Mouse (Mus musculus): ENCODE measurements around the gene Rnf145. TPM values are rescaled to one million over a fixed set of nuclear protein-coding genes. Genes with fewer than 3 reads are reported as not detected.

The Rnf145 gene
- polyA plus RNA-seq, 1 experiment from 2014 or later, result 102 TPM

DNA sequence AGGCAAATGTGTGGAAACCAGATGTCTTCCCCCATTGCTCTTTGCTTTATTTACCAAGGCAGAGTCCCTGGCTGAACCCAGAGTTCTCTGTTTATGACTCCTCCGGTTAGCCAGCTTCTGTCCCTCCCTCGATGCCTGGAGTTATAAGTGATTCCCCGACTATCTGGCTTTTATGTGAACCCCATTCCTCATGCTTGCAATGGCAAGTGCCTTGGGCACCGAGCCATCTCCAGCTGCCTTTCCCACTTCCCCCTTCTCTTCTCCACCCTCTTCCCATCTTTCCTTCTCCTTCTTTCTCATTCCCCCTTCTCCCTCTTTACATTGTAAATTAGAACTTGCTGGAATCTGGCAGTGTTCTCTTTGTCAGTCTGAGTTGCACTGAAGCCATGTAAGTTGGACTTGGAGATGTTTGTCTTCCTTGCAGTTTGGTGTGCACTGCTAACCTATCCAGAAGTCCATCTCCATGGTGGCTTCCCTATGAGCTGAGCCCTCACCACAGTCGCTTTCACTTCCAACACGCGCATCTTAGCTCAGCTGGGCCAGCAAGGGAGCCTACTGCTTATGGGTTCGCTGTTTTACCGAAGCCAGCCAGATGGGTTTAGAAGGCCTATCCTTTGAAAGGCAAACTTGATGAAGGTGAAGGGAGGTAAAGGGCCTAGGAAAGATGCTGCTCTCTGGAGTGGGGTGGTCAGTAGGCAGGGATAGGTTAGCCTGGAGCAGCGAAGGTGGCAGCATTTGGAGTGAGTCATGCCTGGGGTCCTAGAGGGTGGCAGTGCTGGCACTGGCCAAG, 19.9 kb downstream of the Rnf145 start:
- H3K27me3 ChIP-seq (replicated peaks; ENCODE audit: control insufficient read depth, insufficient read depth, low read length), result no peaks in the 10 kb centered on the region
- no peak overlapping the region for H3K4me2 ChIP-seq (ENCODE audit: low read length)
- H3K9me3 ChIP-seq (replicated peaks; ENCODE audit: control insufficient read depth, low read length), result no peaks in the 10 kb centered on the region
- ATAC-seq, result no peak
- no peaks in the 10 kb centered on the region for H3K4me1 ChIP-seq (ENCODE audit: control insufficient read depth, insufficient read depth, low read length)
- H3K9ac ChIP-seq (ENCODE audit: low read length), result no peak overlapping the region
- peaks cover 54% of the 10 kb centered on the region for H3K36me3 ChIP-seq (ENCODE audit: control insufficient read depth, insufficient read depth, low read length)
- WGBS, result 93% methylated on average over 10 of the region's 10 CpGs
- H3K27ac ChIP-seq (ENCODE audit: low read depth, low read length), result no peak overlapping the region
- no peak for DNase-seq (ENCODE audit: low spot score)
- H3K4me3 ChIP-seq (ENCODE audit: low read depth, low read length), result no peak overlapping the region

- Histone ChIP-seq H3K4me2 (ENCODE audit: low read length) (no peak overlapping the region), H3K4me1 (ENCODE audit: control insufficient read depth, insufficient read depth, low read length) (no peaks in the 10 kb centered on the region), H3K36me3 (ENCODE audit: control insufficient read depth, insufficient read depth, low read length) (peaks cover 55% of the 10 kb centered on the region), H3K4me3 (ENCODE audit: low read depth, low read length) (no peak overlapping the region), H3K27me3 (replicated peaks; ENCODE audit: control insufficient read depth, insufficient read depth, low read length) (no peaks in the 10 kb centered on the region), H3K9me3 (replicated peaks; ENCODE audit: control insufficient read depth, low read length) (no peaks in the 10 kb centered on the region), H3K9ac (ENCODE audit: low read length) (no peak overlapping the region), H3K27ac (ENCODE audit: low read depth, low read length) (no peak overlapping the region)
- no peak for ATAC-seq
- peak; percentile 25 for DNase-seq (ENCODE audit: low spot score)
- WGBS, result 42% methylated on average over 10 of the region's 10 CpGs
Observed at GRCm38 (mm10) chr11:44539291-44539930, 20.6 kb downstream of the Rnf145 start.

GRCm38 (mm10) chr11:44540243-44540642, 21.5 kb downstream of the Rnf145 start:
- H3K27ac ChIP-seq (ENCODE audit: low read depth, low read length), result no peak overlapping the region
- H3K36me3 ChIP-seq (ENCODE audit: control insufficient read depth, insufficient read depth, low read length), result peaks cover 57% of the 10 kb centered on the region
- H3K4me3 ChIP-seq (ENCODE audit: low read depth, low read length), result no peak overlapping the region
- ATAC-seq (no peak), DNase-seq (ENCODE audit: low spot score) (no peak)
- H3K4me1 ChIP-seq (ENCODE audit: control insufficient read depth, insufficient read depth, low read length), result no peaks in the 10 kb centered on the region
- no peak overlapping the region for H3K4me2 ChIP-seq (ENCODE audit: low read length)
- H3K27me3 ChIP-seq (replicated peaks; ENCODE audit: control insufficient read depth, insufficient read depth, low read length), result no peaks in the 10 kb centered on the region
- 93% methylated on average over 9 of the region's 9 CpGs for WGBS
- H3K9ac ChIP-seq (ENCODE audit: low read length), result no peak overlapping the region
- H3K9me3 ChIP-seq (replicated peaks; ENCODE audit: control insufficient read depth, low read length), result no peaks in the 10 kb centered on the region

GRCm38 (mm10) chr11:44541280-44541679, 22.5 kb downstream of the Rnf145 start:
- 86% methylated on average over 5 of the region's 5 CpGs for WGBS
- DNase-seq (ENCODE audit: low spot score), result no peak
- no peaks in the 10 kb centered on the region for H3K9me3 ChIP-seq (replicated peaks; ENCODE audit: control insufficient read depth, low read length)

DNA sequence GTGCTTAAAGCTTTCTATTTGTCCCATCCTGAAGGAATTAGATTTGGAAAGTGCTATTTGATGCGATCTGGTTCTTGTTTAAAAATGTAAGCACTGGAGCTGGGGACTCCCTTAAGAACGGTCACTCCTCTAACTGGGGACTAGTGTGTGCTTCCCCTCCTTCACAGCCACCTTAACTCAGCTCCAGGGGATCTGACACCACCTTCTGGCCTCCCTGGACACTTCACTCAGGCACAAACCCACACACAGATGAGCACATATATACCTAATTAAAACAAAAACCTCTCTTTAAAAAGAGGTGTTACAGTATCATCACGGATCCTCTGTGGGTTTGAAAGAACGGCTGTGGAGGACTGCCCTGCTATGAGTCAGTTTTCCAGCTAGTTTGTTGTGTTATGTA, 23.0 kb downstream of the Rnf145 start:
- no peaks in the 10 kb centered on the region for H3K27me3 ChIP-seq (replicated peaks; ENCODE audit: control insufficient read depth, insufficient read depth, low read length)
- H3K27ac ChIP-seq (ENCODE audit: low read depth, low read length), result no peak overlapping the region
- no peak for ATAC-seq
- no peak overlapping the region for H3K4me2 ChIP-seq (ENCODE audit: low read length)
- H3K9me3 ChIP-seq (replicated peaks; ENCODE audit: control insufficient read depth, low read length), result no peaks in the 10 kb centered on the region
- no peak overlapping the region for H3K9ac ChIP-seq (ENCODE audit: low read length)
- no peak for DNase-seq (ENCODE audit: low spot score)
- peaks cover 61% of the 10 kb centered on the region for H3K36me3 ChIP-seq (ENCODE audit: control insufficient read depth, insufficient read depth, low read length)
- no peak overlapping the region for H3K4me3 ChIP-seq (ENCODE audit: low read depth, low read length)
- WGBS, result 91% methylated on average over 4 of the region's 4 CpGs
- no peaks in the 10 kb centered on the region for H3K4me1 ChIP-seq (ENCODE audit: control insufficient read depth, insufficient read depth, low read length)

More at GRCm38 (mm10) chr11:44541280-44541679, 22.5 kb downstream of the Rnf145 start:
- no peak overlapping the region for H3K9ac ChIP-seq (ENCODE audit: low read length)
- no peaks in the 10 kb centered on the region for H3K27me3 ChIP-seq (replicated peaks; ENCODE audit: control insufficient read depth, insufficient read depth, low read length)
- no peak for ATAC-seq
- H3K4me3 ChIP-seq (ENCODE audit: low read depth, low read length), result no peak overlapping the region
- no peaks in the 10 kb centered on the region for H3K4me1 ChIP-seq (ENCODE audit: control insufficient read depth, insufficient read depth, low read length)
- H3K27ac ChIP-seq (ENCODE audit: low read depth, low read length), result no peak overlapping the region
- H3K4me2 ChIP-seq (ENCODE audit: low read length), result no peak overlapping the region
- peaks cover 59% of the 10 kb centered on the region for H3K36me3 ChIP-seq (ENCODE audit: control insufficient read depth, insufficient read depth, low read length)

- peaks cover 57% of the 10 kb centered on the region for H3K36me3 ChIP-seq (ENCODE audit: control insufficient read depth, insufficient read depth, low read length)
- no peak overlapping the region for H3K27ac ChIP-seq (ENCODE audit: low read depth, low read length)
- H3K9me3 ChIP-seq (replicated peaks; ENCODE audit: control insufficient read depth, low read length), result no peaks in the 10 kb centered on the region
- H3K27me3 ChIP-seq (replicated peaks; ENCODE audit: control insufficient read depth, insufficient read depth, low read length), result no peaks in the 10 kb centered on the region
- H3K4me3 ChIP-seq (ENCODE audit: low read depth, low read length), result no peak overlapping the region
- 67% methylated on average over 3 of the region's 5 CpGs for WGBS
- DNase-seq (ENCODE audit: low spot score), result no peak
- H3K4me2 ChIP-seq (ENCODE audit: low read length), result no peak overlapping the region
- H3K4me1 ChIP-seq (ENCODE audit: control insufficient read depth, insufficient read depth, low read length), result no peaks in the 10 kb centered on the region
- no peak overlapping the region for H3K9ac ChIP-seq (ENCODE audit: low read length)
- ATAC-seq, result no peak
Observed at GRCm38 (mm10) chr11:44543593-44543992, 24.8 kb downstream of the Rnf145 start.

GRCm38 (mm10) chr11:44543996-44544395, 25.2 kb downstream of the Rnf145 start:
- H3K9ac ChIP-seq (ENCODE audit: low read length), result no peak overlapping the region
- no peaks in the 10 kb centered on the region for H3K27me3 ChIP-seq (replicated peaks; ENCODE audit: control insufficient read depth, insufficient read depth, low read length)
- DNase-seq (ENCODE audit: low spot score), result no peak
- no peak overlapping the region for H3K4me3 ChIP-seq (ENCODE audit: low read depth, low read length)
- no peak overlapping the region for H3K4me2 ChIP-seq (ENCODE audit: low read length)
- 86% methylated on average over 6 of the region's 6 CpGs for WGBS
- H3K9me3 ChIP-seq (replicated peaks; ENCODE audit: control insufficient read depth, low read length), result no peaks in the 10 kb centered on the region
- peaks cover 61% of the 10 kb centered on the region for H3K36me3 ChIP-seq (ENCODE audit: control insufficient read depth, insufficient read depth, low read length)
- no peaks in the 10 kb centered on the region for H3K4me1 ChIP-seq (ENCODE audit: control insufficient read depth, insufficient read depth, low read length)
- no peak overlapping the region for H3K27ac ChIP-seq (ENCODE audit: low read depth, low read length)
- no peak for ATAC-seq

GRCm38 (mm10) chr11:44545181-44545580, 26.4 kb downstream of the Rnf145 start:
- Histone ChIP-seq H3K9ac (ENCODE audit: low read length) (no peak overlapping the region), H3K27me3 (replicated peaks; ENCODE audit: control insufficient read depth, insufficient read depth, low read length) (no peaks in the 10 kb centered on the region), H3K9me3 (replicated peaks; ENCODE audit: control insufficient read depth, low read length) (no peaks in the 10 kb centered on the region), H3K27ac (ENCODE audit: low read depth, low read length) (no peak overlapping the region), H3K4me3 (ENCODE audit: low read depth, low read length) (no peak overlapping the region), H3K4me2 (ENCODE audit: low read length) (no peak overlapping the region), H3K36me3 (ENCODE audit: control insufficient read depth, insufficient read depth, low read length) (peaks cover 69% of the 10 kb centered on the region), H3K4me1 (ENCODE audit: control insufficient read depth, insufficient read depth, low read length) (no peaks in the 10 kb centered on the region)
- no peak for ATAC-seq
- no peak for DNase-seq (ENCODE audit: low spot score)
- 79% methylated on average over 7 of the region's 7 CpGs for WGBS

GRCm38 (mm10) chr11:44546250-44546649, 27.5 kb downstream of the Rnf145 start:
- DNase-seq (ENCODE audit: low spot score) (no peak), ATAC-seq (no peak)
- Histone ChIP-seq H3K9ac (ENCODE audit: low read length) (no peak overlapping the region), H3K4me2 (ENCODE audit: low read length) (no peak overlapping the region), H3K36me3 (ENCODE audit: control insufficient read depth, insufficient read depth, low read length) (peaks cover 77% of the 10 kb centered on the region), H3K27ac (ENCODE audit: low read depth, low read length) (no peak overlapping the region), H3K4me3 (ENCODE audit: low read depth, low read length) (no peak overlapping the region), H3K27me3 (replicated peaks; ENCODE audit: control insufficient read depth, insufficient read depth, low read length) (no peaks in the 10 kb centered on the region), H3K4me1 (ENCODE audit: control insufficient read depth, insufficient read depth, low read length) (no peaks in the 10 kb centered on the region), H3K9me3 (replicated peaks; ENCODE audit: control insufficient read depth, low read length) (no peaks in the 10 kb centered on the region)
- WGBS, result 86% methylated on average over 8 of the region's 8 CpGs
